Mouse (Mus musculus) cerebellum, adult 18-20 months (tissue): ENCODE results near the gene Gm12216.

Experiments
- DNase-seq, 2 experiments: peaks; one replicate each; pipeline ENCODE4 v3.0.0; 2021

The Gm12216 gene

DNA sequence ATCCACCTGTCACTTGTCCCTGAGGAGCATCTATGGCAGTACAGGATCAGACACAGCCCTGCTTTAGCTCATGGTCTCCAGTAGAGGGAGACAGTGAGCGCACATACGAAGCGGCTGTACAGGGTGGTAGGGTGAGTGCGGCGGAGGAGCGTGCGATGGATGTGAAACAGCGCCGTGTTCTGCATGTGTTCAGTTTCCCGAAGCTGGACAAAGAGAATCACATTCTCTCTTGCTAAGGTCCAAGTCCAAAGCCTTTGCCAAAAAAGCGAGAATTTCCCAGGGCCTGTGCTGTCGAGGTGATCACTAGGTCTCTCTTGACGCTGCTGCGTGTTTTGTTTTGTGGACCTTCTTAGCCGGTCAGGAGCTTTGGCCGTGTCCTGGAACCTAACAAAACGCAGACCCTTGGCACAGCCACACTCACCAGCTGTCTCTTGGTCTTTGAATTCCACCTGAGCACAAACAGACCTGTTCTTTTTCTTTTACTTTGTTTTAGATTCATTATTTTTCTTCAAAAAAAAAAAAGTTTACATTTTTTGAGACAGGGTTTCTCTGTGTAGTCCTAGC is 123.3 kb downstream of the Gm12216 start:
- DNase-seq, result peak; percentile 72 to 73

DNA sequence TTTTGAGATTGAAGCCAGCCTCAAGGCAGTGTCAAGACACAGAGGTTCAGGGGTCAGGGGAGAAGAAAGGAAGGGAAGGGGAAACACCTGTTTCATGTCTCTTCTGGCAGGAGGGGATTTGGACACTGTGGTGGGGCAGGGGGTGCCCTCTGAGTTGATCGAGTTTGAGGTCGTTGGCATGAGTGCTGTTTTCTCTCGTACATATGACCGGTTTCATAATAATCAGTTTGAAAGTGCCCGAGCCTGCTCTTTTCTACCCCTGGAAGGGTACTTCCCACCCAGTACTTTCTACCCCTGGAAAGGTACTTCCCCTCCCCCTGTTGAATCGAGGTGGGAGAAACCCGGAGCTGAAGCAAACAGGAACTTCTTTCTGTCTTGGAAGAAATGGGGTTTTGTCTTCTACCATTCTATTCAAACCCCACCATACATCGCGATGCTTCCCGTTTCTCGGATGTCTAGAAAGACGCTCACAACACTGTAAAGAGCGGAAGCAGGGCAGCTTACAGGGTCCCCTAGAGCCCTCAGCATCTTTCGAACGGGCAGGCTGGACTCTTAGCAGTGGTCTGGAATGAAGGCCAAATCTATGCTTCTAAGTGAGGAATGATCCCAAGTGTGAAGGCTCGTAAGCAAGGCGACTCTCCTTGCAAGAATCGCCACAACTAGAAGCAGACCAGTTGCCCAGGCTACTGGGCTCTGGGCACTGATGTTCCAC is 123.9 kb downstream of the Gm12216 start:
- no peak for DNase-seq

DNA sequence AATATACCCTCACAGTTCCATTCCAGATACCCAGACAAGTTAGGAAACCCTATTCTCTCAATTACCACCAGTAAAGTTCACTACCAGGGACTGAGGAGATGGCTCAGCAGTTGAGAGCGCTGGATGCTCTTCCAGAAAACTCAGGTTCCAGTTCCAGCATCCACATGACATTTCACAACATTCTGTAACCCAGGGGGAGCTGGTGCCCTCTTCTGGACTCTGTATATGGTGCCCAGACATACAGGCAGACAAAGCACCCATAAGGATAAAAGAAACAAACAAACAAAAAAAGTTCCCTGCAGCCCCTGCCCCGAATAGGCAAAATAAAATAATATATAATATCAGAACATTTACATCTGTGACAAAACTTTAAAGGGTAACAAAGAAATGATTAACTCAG is 124.6 kb downstream of the Gm12216 start:
- no peak for DNase-seq

DNA sequence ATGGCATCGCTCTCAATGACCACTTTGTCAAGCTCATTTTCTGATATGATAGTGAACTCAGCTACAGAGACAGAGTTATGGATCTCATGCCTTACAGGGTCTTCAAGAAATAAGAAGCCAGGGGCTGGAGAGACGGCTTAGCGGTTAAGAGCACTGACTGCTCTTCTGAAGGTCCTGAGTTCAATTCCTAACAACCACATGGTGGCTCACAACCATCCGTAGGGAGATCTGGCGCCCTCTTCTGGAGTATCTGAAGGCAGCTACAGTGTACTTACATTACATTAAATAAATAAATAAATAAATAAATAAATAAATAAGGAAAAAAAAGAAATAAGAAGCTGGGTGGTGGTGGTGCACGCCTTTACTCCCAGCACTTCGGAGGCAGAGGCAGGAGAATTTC is 125.2 kb downstream of the Gm12216 start:
- DNase-seq, result no peak
